Mouse (Mus musculus) C2C12 (cell line): ENCODE data around the gene Myod1. TPM values are rescaled to one million over a fixed set of nuclear protein-coding genes. Genes with fewer than 3 reads are reported as not detected.

Source experiments
- H3K27me3 ChIP-seq: one replicate; pipeline ENCODE4 v1.6.1; 2011; ENCODE audit not compliant: control insufficient read depth, insufficient read depth, insufficient read length
- H3K36me3 ChIP-seq: one replicate; pipeline ENCODE4 v1.6.1; 2011; ENCODE audit not compliant: control insufficient read depth, insufficient read depth
- H3K4me3 ChIP-seq: one replicate; pipeline ENCODE4 v1.5.1; 2011; ENCODE audit warnings: mild to moderate bottlenecking, control low read depth; ENCODE audit not compliant: poor library complexity, insufficient read depth, severe bottlenecking
- H3K79me2 ChIP-seq: one replicate; pipeline ENCODE4 v1.6.1; 2011; ENCODE audit not compliant: control insufficient read depth, insufficient read depth
- H3K79me3 ChIP-seq: one replicate; pipeline ENCODE4 v1.6.1; 2011; ENCODE audit warnings: low read depth, control low read depth
- H3ac ChIP-seq: one replicate; pipeline ENCODE3; 2011; ENCODE audit warnings: low read depth; ENCODE audit not compliant: control insufficient read depth, insufficient read length
- CEBPB ChIP-seq: IDR thresholded peaks from one replicate; pipeline ENCODE4 v1.6.1; 2011; ENCODE audit warnings: low read depth, mild to moderate bottlenecking, control low read depth, moderate library complexity
- CTCF ChIP-seq: IDR thresholded peaks from one replicate; pipeline ENCODE4 v1.5.1; 2011; ENCODE audit not compliant: control insufficient read depth, insufficient read depth, insufficient read length
- FOSL1 ChIP-seq: IDR thresholded peaks from one replicate; pipeline ENCODE4 v1.8.0; 2011; ENCODE audit warnings: mild to moderate bottlenecking, low read length; ENCODE audit not compliant: poor library complexity, insufficient read depth, severe bottlenecking
- MAX ChIP-seq: IDR thresholded peaks from one replicate; pipeline ENCODE4 v1.6.1; 2011; ENCODE audit warnings: mild to moderate bottlenecking, control low read depth
- MYOD1 ChIP-seq: IDR thresholded peaks from one replicate; pipeline ENCODE4 v1.6.1; 2011; ENCODE audit warnings: low read depth; ENCODE audit not compliant: control insufficient read depth, insufficient read length
- MYOG ChIP-seq: IDR thresholded peaks from one replicate; pipeline ENCODE4 v1.6.1; 2011; ENCODE audit not compliant: control insufficient read depth, insufficient read length; ENCODE audit errors: extremely low read depth
- USF1 ChIP-seq: IDR thresholded peaks from one replicate; pipeline ENCODE4 v1.6.1; 2011; ENCODE audit warnings: low read depth, mild to moderate bottlenecking, control low read depth, moderate library complexity
- polyA plus RNA-seq: library from polyadenylated mRNA; unstranded; fragments of >200 nt; fragmentation: generic; extraction: Trizol; gene quantifications from one replicate; pipeline ENCODE4 v1.2.1, GENCODE M21; 2012; ENCODE audit warnings: missing spikeins

The Myod1 gene
- polyA plus RNA-seq, 1 experiment: 278 TPM

- Histone ChIP-seq H3K27me3 (peaks cover 49% of the 10 kb centered on the region), H3K4me3 (no peak overlapping the region), H3K79me2 (no peaks in the 10 kb centered on the region)
These were observed 21.6 kb downstream of the Myod1 start for GRCm38 (mm10) chr7:46397732-46398333.

GRCm38 (mm10) chr7:46398612-46399011 lies 22.3 kb downstream of the Myod1 start:
- Histone ChIP-seq H3K27me3 (peaks cover 54% of the 10 kb centered on the region), H3ac (no peak overlapping the region), H3K79me3 (no peaks in the 10 kb centered on the region), H3K4me3 (no peak overlapping the region), H3K36me3 (no peaks in the 10 kb centered on the region), H3K79me2 (no peaks in the 10 kb centered on the region)
- no peak for TF ChIP-seq MAX
- TF ChIP-seq MYOD1: no peak
- no peak for TF ChIP-seq FOSL1
- no peak for TF ChIP-seq USF1
- no peak for TF ChIP-seq CEBPB
- TF ChIP-seq MYOG: no peak
- no peak for TF ChIP-seq CTCF

More at GRCm38 (mm10) chr7:46397732-46398333, 21.6 kb downstream of the Myod1 start:
- TF ChIP-seq MYOG: no peak
- TF ChIP-seq CTCF: no peak
- TF ChIP-seq CEBPB: no peak
- TF ChIP-seq USF1: no peak
- TF ChIP-seq MYOD1: no peak
- no peak for TF ChIP-seq FOSL1
- no peak for TF ChIP-seq MAX
- H3K79me3 ChIP-seq: no peaks in the 10 kb centered on the region
- H3K36me3 ChIP-seq: no peaks in the 10 kb centered on the region
- no peak overlapping the region for H3ac ChIP-seq

GRCm38 (mm10) chr7:46399676-46400075 lies 23.4 kb downstream of the Myod1 start:
- H3K79me2 ChIP-seq: no peaks in the 10 kb centered on the region
- H3ac ChIP-seq: no peak overlapping the region
- H3K79me3 ChIP-seq: no peaks in the 10 kb centered on the region
- H3K27me3 ChIP-seq: peaks cover 54% of the 10 kb centered on the region
- no peaks in the 10 kb centered on the region for H3K36me3 ChIP-seq
- TF ChIP-seq MAX: no peak
- TF ChIP-seq USF1: no peak
- no peak for TF ChIP-seq MYOD1
- no peak for TF ChIP-seq FOSL1
- no peak for TF ChIP-seq MYOG
- no peak for TF ChIP-seq CEBPB
- no peak for TF ChIP-seq CTCF
- H3K4me3 ChIP-seq: no peak overlapping the region

GRCm38 (mm10) chr7:46400346-46400745 lies 24.1 kb downstream of the Myod1 start:
- Histone ChIP-seq H3ac (no peak overlapping the region), H3K79me2 (no peaks in the 10 kb centered on the region), H3K27me3 (peaks cover 54% of the 10 kb centered on the region), H3K79me3 (no peaks in the 10 kb centered on the region), H3K4me3 (no peak overlapping the region), H3K36me3 (no peaks in the 10 kb centered on the region)
- TF ChIP-seq CTCF (no peak), FOSL1 (no peak), MYOD1 (no peak), CEBPB (no peak), MYOG (no peak), USF1 (no peak), MAX (no peak)

- no peak overlapping the region for H3K4me3 ChIP-seq
- H3ac ChIP-seq: no peak overlapping the region
- TF ChIP-seq MYOD1 (no peak), FOSL1 (no peak), CTCF (no peak), USF1 (no peak), MYOG (no peak), CEBPB (no peak), MAX (no peak)
- H3K36me3 ChIP-seq: no peaks in the 10 kb centered on the region
- H3K79me2 ChIP-seq: no peaks in the 10 kb centered on the region
- H3K79me3 ChIP-seq: no peaks in the 10 kb centered on the region
- peaks cover 54% of the 10 kb centered on the region for H3K27me3 ChIP-seq
These were observed 25.3 kb downstream of the Myod1 start for GRCm38 (mm10) chr7:46401371-46402180.
